Mouse (Mus musculus): ENCODE data around the gene Tmem222. TPM values are rescaled to one million over a fixed set of nuclear protein-coding genes. Genes with fewer than 3 reads are reported as not detected.

Gene Tmem222
- polyA plus RNA-seq, 1 experiment from 2014 or later = 103 TPM

GRCm38 (mm10) chr4:133227636-133228035, 50.0 kb downstream of the Tmem222 start:
- no peak overlapping the region for H3K4me3 ChIP-seq (replicated peaks)
- H3K4me2 ChIP-seq (replicated peaks) = no peak overlapping the region
- ATAC-seq = no peak
- H3K27me3 ChIP-seq = peaks cover 6% of the 10 kb centered on the region; the same call in 1 of the 2 replicates
- 54% methylated on average over 8 of the region's 8 CpGs for whole genome bisulfite sequencing
- H3K36me3 ChIP-seq = no peaks in the 10 kb centered on the region
- peaks cover 5% of the 10 kb centered on the region; the same call in 1 of the 2 replicates for H3K4me1 ChIP-seq (replicated peaks)
- H3K9ac ChIP-seq (replicated peaks) = no peak overlapping the region
- no peaks in the 10 kb centered on the region for H3K9me3 ChIP-seq
- no peak overlapping the region for H3K27ac ChIP-seq

DNA sequence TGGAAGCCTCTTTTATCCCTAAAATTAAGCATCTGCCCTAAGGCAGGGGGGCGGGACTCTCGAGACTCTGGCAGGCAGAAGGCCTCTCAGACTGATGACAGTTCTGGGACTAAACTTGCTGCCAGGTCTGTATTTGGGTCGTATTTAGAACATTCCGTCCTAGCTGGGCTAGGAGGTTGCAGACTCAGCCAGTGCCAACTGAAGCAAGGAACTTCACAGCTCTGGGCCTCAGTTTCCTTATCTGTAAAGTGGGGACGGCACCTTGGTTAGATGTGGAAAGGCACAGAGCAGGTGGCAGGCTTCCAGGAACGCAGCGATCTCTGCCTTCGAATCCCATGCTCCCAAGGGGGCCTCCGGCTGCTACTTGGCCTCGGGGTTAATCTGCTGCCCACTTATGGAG, 51.5 kb downstream of the Tmem222 start:
- Histone ChIP-seq H3K9me3 (no peaks in the 10 kb centered on the region), H3K4me3 (replicated peaks) (no peak overlapping the region), H3K27me3 (peaks cover 20% of the 10 kb centered on the region), H3K4me2 (replicated peaks) (no peak overlapping the region), H3K4me1 (replicated peaks) (peaks cover 5% of the 10 kb centered on the region), H3K27ac (no peak overlapping the region), H3K9ac (replicated peaks) (no peak overlapping the region), H3K36me3 (no peaks in the 10 kb centered on the region)
- no peak for ATAC-seq
- WGBS = 68% methylated on average over 10 of the region's 10 CpGs

DNA sequence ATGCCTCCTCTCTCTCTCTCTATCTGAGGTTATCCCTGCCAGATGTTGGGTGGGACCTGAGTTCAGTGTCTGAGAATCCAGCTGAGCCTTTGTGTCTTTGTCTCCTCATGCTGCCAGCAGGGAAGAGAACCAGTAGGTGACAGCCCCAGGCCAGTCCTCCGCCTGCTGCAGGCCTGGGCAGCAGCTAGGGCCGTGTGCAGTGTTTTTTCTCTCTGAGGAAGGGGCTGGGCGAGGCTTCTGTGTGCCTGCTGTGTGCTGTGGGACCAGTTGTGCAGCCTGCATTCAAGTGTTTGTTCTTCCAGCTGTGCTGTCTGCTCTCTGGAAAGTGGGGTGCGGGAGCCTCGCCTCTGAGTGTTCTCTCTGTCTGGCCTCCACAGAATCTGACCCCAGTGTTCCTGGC, 53.7 kb downstream of the Tmem222 start:
- no peak overlapping the region for H3K9ac ChIP-seq (replicated peaks)
- no peak overlapping the region for H3K4me2 ChIP-seq (replicated peaks)
- peaks cover 8% of the 10 kb centered on the region for H3K4me1 ChIP-seq (replicated peaks)
- no peak overlapping the region for H3K4me3 ChIP-seq (replicated peaks)
- 45% methylated on average over 5 of the region's 5 CpGs for WGBS
- no peaks in the 10 kb centered on the region for H3K9me3 ChIP-seq
- H3K27me3 ChIP-seq = peaks cover 37% of the 10 kb centered on the region
- H3K36me3 ChIP-seq = no peaks in the 10 kb centered on the region
- no peak for ATAC-seq
- no peak overlapping the region for H3K27ac ChIP-seq

GRCm38 (mm10) chr4:133221701-133222100, 55.9 kb downstream of the Tmem222 start:
- Histone ChIP-seq H3K4me1 (replicated peaks) (peaks cover 12% of the 10 kb centered on the region), H3K9me3 (no peaks in the 10 kb centered on the region), H3K9ac (replicated peaks) (no peak overlapping the region), H3K27me3 (peaks cover 37% of the 10 kb centered on the region), H3K4me3 (replicated peaks) (no peak overlapping the region), H3K27ac (no peak overlapping the region), H3K4me2 (replicated peaks) (no peak overlapping the region), H3K36me3 (no peaks in the 10 kb centered on the region)
- ATAC-seq = no peak
- WGBS = 85% methylated on average over 8 of the region's 8 CpGs

GRCm38 (mm10) chr4:133220656-133221055, 56.9 kb downstream of the Tmem222 start:
- Histone ChIP-seq H3K4me1 (replicated peaks) (peaks cover 12% of the 10 kb centered on the region), H3K27ac (no peak overlapping the region), H3K9ac (replicated peaks) (peak overlapping the region; percentile 59), H3K4me2 (replicated peaks) (peak overlapping the region; percentile 55), H3K36me3 (no peaks in the 10 kb centered on the region), H3K27me3 (peaks cover 37% of the 10 kb centered on the region), H3K9me3 (no peaks in the 10 kb centered on the region), H3K4me3 (replicated peaks) (peak overlapping the region; percentile 30)
- 1% methylated on average over 25 of the region's 25 CpGs for WGBS
- no peak for ATAC-seq

- Histone ChIP-seq H3K36me3 (no peaks in the 10 kb centered on the region), H3K4me2 (replicated peaks) (no peak overlapping the region), H3K4me3 (replicated peaks) (no peak overlapping the region), H3K27ac (no peak overlapping the region), H3K9me3 (no peaks in the 10 kb centered on the region), H3K4me1 (replicated peaks) (peaks cover 13% of the 10 kb centered on the region), H3K27me3 (peaks cover 54% of the 10 kb centered on the region), H3K9ac (replicated peaks) (no peak overlapping the region)
- 90% methylated on average over 3 of the region's 3 CpGs for WGBS
- ATAC-seq = no peak
Measured at GRCm38 (mm10) chr4:133218745-133219144, 58.8 kb downstream of the Tmem222 start.

DNA sequence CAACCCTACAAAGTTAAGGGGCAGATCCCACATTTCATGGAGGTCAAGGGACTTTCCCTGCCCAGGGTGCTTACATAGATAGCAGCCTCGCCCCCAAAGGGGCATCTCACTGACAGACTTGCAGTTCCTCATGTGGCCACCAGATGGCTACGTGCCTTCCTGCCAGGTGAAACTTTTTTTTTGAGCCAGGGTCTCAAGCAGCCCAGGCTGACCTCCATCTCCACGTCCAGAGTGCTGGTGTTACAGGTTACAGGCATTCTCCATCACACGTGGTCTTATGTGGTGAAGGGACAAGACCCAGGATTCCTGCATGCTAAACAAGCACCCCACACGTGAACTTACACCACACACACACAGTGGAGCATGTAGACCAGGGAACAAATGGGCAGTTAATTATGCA, 60.0 kb downstream of the Tmem222 start:
- Histone ChIP-seq H3K36me3 (no peaks in the 10 kb centered on the region), H3K4me1 (replicated peaks) (peaks cover 24% of the 10 kb centered on the region), H3K9me3 (no peaks in the 10 kb centered on the region), H3K9ac (replicated peaks) (no peak overlapping the region), H3K4me2 (replicated peaks) (no peak overlapping the region), H3K4me3 (replicated peaks) (no peak overlapping the region), H3K27me3 (peaks cover 60% of the 10 kb centered on the region), H3K27ac (no peak overlapping the region)
- ATAC-seq = peak; percentile 21; the same call in 1 of the 2 replicates
- WGBS = 1% methylated on average over 5 of the region's 5 CpGs

Other genes with a start within 250 kb of the Tmem222 start
- 28.8 and 34.2 TPM in 2 replicates for gene Wasf2, start 147.3 kb downstream of the Tmem222 start, polyA plus RNA-seq (2015; fragmentation: Nextera tagmentation; extraction: Ambion mirVana)
- gene Cd164l2, start 65.7 kb downstream of the Tmem222 start, polyA plus RNA-seq (2015; fragmentation: Nextera tagmentation; extraction: Ambion mirVana) = 0.67 and 1.3 TPM in 2 replicates
- 0.22 and 0.67 TPM in 2 replicates for gene Gpr3, start 65.3 kb downstream of the Tmem222 start, polyA plus RNA-seq (2015; fragmentation: Nextera tagmentation; extraction: Ambion mirVana)
- gene Map3k6, start 37.0 kb downstream of the Tmem222 start, polyA plus RNA-seq (2015; fragmentation: Nextera tagmentation; extraction: Ambion mirVana) = 0.79 and 2.3 TPM in 2 replicates
- gene Sytl1, start 14.7 kb downstream of the Tmem222 start, polyA plus RNA-seq (2015; fragmentation: Nextera tagmentation; extraction: Ambion mirVana) = 0.40 and 0.66 TPM in 2 replicates
- gene Wdtc1, start 75.7 kb upstream of the Tmem222 start, polyA plus RNA-seq (2015; fragmentation: Nextera tagmentation; extraction: Ambion mirVana) = 18.2 and 21.8 TPM in 2 replicates
- gene Slc9a1, start 91.9 kb upstream of the Tmem222 start, polyA plus RNA-seq (2015; fragmentation: Nextera tagmentation; extraction: Ambion mirVana) = 6.8 and 7.9 TPM in 2 replicates
- gene Tent5b, start 202.3 kb upstream of the Tmem222 start, polyA plus RNA-seq (2015; fragmentation: Nextera tagmentation; extraction: Ambion mirVana) = 0.17 and 0.31 TPM in 2 replicates
- gene Trnp1, start 220.8 kb upstream of the Tmem222 start, polyA plus RNA-seq (2015; fragmentation: Nextera tagmentation; extraction: Ambion mirVana) = 1.2 and 1.9 TPM in 2 replicates
- gene Kdf1, start 241.2 kb upstream of the Tmem222 start, polyA plus RNA-seq (2015; fragmentation: Nextera tagmentation; extraction: Ambion mirVana) = 0.15 and 0.24 TPM in 2 replicates

Data from midbrain, embryonic 13.5 days (tissue).